Mouse (Mus musculus): ENCODE measurements at regions not wholly inside any gene's neighbourhood (a gene's known extent, or its start where the extent isn't known, plus 50 kb on each side); places are given as distances from the start of the nearest gene placed in this dataset.

- TF ChIP-seq GATA1 (IDR thresholded peaks at IDR 0.05; ENCODE audit: low read length) (no peak), TAL1 (IDR thresholded peaks at IDR 0.05; ENCODE audit: low read length) (no peak)
Observed at GRCm38 (mm10) chr16:76216184-76216583, 157.4 kb downstream of the Nrip1 start.

Data from erythroblast, embryonic 14.5 days (primary cell).